Mouse (Mus musculus) limb, embryonic 15.5 days (tissue): ENCODE results near the gene Kcnc1. TPM values are rescaled to one million over a fixed set of nuclear protein-coding genes. Genes with fewer than 3 reads are reported as not detected.

Experiments used
- ATAC-seq: fragments of 200-750 bp; cut with Nextera tagmentation; 2 replicates; pipeline ENCODE4 v1.8.0; 2017; ENCODE audit warnings: low read depth, moderate TSS enrichment; ENCODE audit not compliant: insufficient number of reproducible peaks, low FRiP score, low TSS enrichment
- H3K27ac ChIP-seq: fragments of 300-500 bp; sonication (generic); 2 replicates; pipeline ENCODE4 v1.5.1; 2015; ENCODE audit warnings: moderate library complexity, mild to moderate bottlenecking, inconsistent platforms
- H3K27me3 ChIP-seq: fragments of 300-500 bp; sonication (generic); 2 replicates; pipeline ENCODE4 v1.6.1; 2015; ENCODE audit warnings: inconsistent platforms
- H3K36me3 ChIP-seq: fragments of 300-500 bp; sonication (generic); 2 replicates; pipeline ENCODE4 v1.6.1; 2015; ENCODE audit warnings: inconsistent platforms
- H3K4me1 ChIP-seq: fragments of 300-500 bp; sonication (generic); 2 replicates; pipeline ENCODE4 v1.6.1; 2015; ENCODE audit warnings: inconsistent platforms
- H3K4me2 ChIP-seq: fragments of 300-500 bp; sonication (generic); 2 replicates; pipeline ENCODE4 v1.6.1; 2015; ENCODE audit warnings: mild to moderate bottlenecking, inconsistent platforms
- H3K4me3 ChIP-seq: fragments of 300-500 bp; sonication (generic); 2 replicates; pipeline ENCODE4 v1.5.1; 2015; ENCODE audit warnings: mild to moderate bottlenecking, inconsistent platforms
- H3K9ac ChIP-seq: fragments of 300-500 bp; sonication (generic); 2 replicates; pipeline ENCODE4 v1.6.1; 2015; ENCODE audit warnings: inconsistent platforms
- H3K9me3 ChIP-seq: fragments of 300-500 bp; sonication (generic); 2 replicates; pipeline ENCODE4 v1.6.1; 2016; ENCODE audit warnings: inconsistent platforms
- WGBS: fragments of 180-500 bp; shearing (Covaris S2); methylation state at CpG from one replicate; pipeline ENCODE4 v1.1.7; 2015; 5-methylcytosine and 5-hydroxymethylcytosine counted together
- polyA plus RNA-seq: library from polyadenylated mRNA; unstranded; fragments of >200 nt; fragmentation: Nextera tagmentation; extraction: Ambion mirVana; gene quantifications from 2 replicates; pipeline ENCODE4 v1.2.1, GENCODE M21; 2015

Kcnc1 gene
- polyA plus RNA-seq, 1 experiment from 2014 or later, result 0.37 TPM

DNA sequence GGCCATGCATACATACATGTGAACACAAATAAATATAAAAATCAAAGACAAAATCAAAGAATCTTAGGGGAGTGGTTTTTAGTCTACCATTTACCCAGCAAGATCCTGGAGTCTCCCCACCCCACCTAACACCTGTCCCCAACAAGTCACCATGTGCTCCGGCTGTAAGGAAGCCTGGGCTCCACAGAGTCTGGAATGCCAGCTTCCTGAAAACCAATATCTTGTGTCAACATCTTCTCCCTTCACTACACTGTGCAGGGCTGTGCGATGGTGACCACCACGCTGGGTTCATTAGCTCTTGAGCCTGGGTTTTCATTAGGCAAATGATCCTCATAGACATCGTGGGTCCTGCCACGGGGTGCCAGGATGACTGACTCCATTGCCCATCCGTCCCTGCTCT lies 87.9 kb downstream of the Kcnc1 start:
- WGBS, result 81% methylated on average over 6 of the region's 6 CpGs
- Histone ChIP-seq H3K27ac (no peak overlapping the region), H3K27me3 (no peaks in the 10 kb centered on the region), H3K4me2 (no peak overlapping the region), H3K9ac (no peak overlapping the region), H3K9me3 (no peaks in the 10 kb centered on the region), H3K4me1 (0 out of 2 replicates have a peak, but pooled peaks cover 3% of the 10 kb centered on the region), H3K4me3 (no peak overlapping the region), H3K36me3 (no peaks in the 10 kb centered on the region)
- no peak for ATAC-seq

DNA sequence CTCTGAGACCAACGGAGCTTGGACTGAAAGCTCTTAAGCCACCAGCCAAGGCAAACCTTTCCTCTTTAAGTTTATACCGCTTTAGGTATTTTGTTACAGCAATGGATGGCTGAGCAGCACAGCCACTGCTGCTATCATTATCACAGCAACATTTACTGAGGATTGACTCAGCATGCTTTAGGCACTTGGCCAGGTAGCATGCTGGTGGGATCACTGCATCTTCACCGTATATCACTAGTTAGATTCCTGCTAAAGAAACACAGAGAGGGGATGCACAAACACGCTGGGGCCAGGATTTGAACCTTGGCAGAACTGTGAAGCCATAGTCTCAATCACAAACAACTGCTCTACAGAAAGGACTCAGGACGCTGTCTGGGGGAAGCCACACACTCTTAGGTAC lies 90.5 kb downstream of the Kcnc1 start:
- Histone ChIP-seq H3K36me3 (no peaks in the 10 kb centered on the region), H3K9ac (no peak overlapping the region), H3K27me3 (no peaks in the 10 kb centered on the region), H3K27ac (no peak overlapping the region), H3K4me2 (no peak overlapping the region), H3K4me3 (no peak overlapping the region), H3K9me3 (no peaks in the 10 kb centered on the region), H3K4me1 (0 out of 2 replicates have a peak, but pooled peaks cover 3% of the 10 kb centered on the region)
- 88% methylated on average over 5 of the region's 5 CpGs for WGBS
- ATAC-seq, result no peak

DNA sequence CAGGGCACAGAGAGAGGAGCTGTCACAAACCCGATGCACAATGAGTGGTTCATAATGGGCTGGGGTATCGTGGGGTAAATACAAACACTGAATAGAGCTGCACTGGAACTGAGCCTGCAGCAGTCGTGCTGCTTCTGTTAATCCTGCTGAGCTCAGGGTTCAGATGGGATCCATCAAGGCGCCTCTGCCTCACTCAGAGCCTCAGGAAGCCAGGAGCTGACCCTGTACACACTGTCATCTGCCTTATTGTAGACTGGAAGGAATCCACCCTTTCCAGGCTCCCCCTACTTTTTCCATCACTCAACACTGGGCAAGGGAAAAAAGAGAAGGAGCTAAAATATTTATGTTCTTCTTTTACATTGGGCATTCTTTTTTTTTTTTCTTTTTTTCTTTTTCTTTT lies 91.1 kb downstream of the Kcnc1 start:
- Histone ChIP-seq H3K4me3 (no peak overlapping the region), H3K9ac (no peak overlapping the region), H3K4me2 (no peak overlapping the region), H3K36me3 (no peaks in the 10 kb centered on the region), H3K27ac (no peak overlapping the region), H3K4me1 (0 out of 2 replicates have a peak, but pooled peaks cover 3% of the 10 kb centered on the region), H3K9me3 (no peaks in the 10 kb centered on the region), H3K27me3 (no peaks in the 10 kb centered on the region)
- 57% methylated on average over 4 of the region's 4 CpGs for WGBS
- ATAC-seq, result no peak

Other genes with a start within 250 kb of the Kcnc1 start
- gene Abcc8, start 216.5 kb upstream of the Kcnc1 start, polyA plus RNA-seq, result 1.0 and 2.5 TPM in 2 replicates
- 0.17 TPM in 2 replicates for gene Ush1c, start 158.0 kb upstream of the Kcnc1 start, polyA plus RNA-seq
- 0.54 and 0.56 TPM in 2 replicates for gene Otog, start 155.5 kb upstream of the Kcnc1 start, polyA plus RNA-seq
- gene Myod1, start 20.0 kb upstream of the Kcnc1 start, polyA plus RNA-seq, result 35.8 and 56.9 TPM in 2 replicates
- gene Sergef, start 243.3 kb downstream of the Kcnc1 start, polyA plus RNA-seq, result 15.5 and 16.5 TPM in 2 replicates